Mouse (Mus musculus) ES-Bruce4 (cell line): ENCODE data around the gene Usp48.

Source experiments
- CTCF ChIP-seq: IDR thresholded peaks from one replicate; pipeline ENCODE4 v1.8.1; 2011; ENCODE audit warnings: low read depth, low read length
- POLR2A ChIP-seq: IDR thresholded peaks from one replicate; pipeline ENCODE4 v1.8.1; 2011; ENCODE audit warnings: low read length; ENCODE audit not compliant: insufficient read depth

- TF ChIP-seq CTCF (no peak), POLR2A (no peak)
These were observed 91.3 kb downstream of the Usp48 start for GRCm38 (mm10) chr4:137684830-137685343.
